Mouse (Mus musculus) heart, postnatal 0 days (tissue): ENCODE results near the gene Atp13a3.

Experiments
- CTCF ChIP-seq: IDR thresholded peaks from 2 replicates; pipeline ENCODE4 v1.5.1; 2016; ENCODE audit warnings: antibody characterized with exemption, control low read depth, low read depth
- EP300 ChIP-seq: IDR thresholded peaks from 2 replicates; pipeline ENCODE4 v1.6.1; 2016; ENCODE audit warnings: antibody characterized with exemption, low read depth

DNA sequence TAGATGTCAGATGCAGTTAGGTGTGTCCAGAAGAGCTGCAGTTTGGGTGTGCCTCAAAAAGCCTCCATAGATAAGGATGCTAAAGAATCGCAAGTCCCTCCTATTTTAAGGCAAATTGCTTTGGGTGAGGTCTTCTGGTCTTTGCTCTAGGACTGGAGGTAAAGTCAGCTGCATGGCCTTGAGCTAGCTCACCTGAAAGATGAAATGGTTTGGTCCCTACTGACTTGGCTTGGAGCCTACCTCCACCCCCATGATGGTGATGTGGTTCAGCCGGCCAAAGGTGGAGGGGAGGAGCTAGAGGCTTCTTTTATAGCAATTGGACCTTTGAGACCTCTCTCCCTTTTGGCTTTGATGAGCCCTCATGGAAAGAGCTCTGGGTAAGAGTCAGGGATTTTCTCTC lies 1.7 kb upstream of the Atp13a3 start:
- TF ChIP-seq CTCF: no peak
- TF ChIP-seq EP300: no peak
